Mouse (Mus musculus) cerebellum, adult (tissue): Measurements from ENCODE around the gene Smco3.
"Not testable (repeated sequence)": the region's sequence is repeated elsewhere in the genome, so short reads cannot be mapped to it uniquely, and the experiment has no call there.

Experiments
- ATAC-seq: cut with Nextera tagmentation; 2 replicates; pipeline ENCODE4 v1.9.2; 2017; ENCODE audit warnings: mild to moderate bottlenecking, moderate library complexity, mixed read lengths; ENCODE audit not compliant: insufficient number of reproducible peaks, low FRiP score, low TSS enrichment

The Smco3 gene

DNA sequence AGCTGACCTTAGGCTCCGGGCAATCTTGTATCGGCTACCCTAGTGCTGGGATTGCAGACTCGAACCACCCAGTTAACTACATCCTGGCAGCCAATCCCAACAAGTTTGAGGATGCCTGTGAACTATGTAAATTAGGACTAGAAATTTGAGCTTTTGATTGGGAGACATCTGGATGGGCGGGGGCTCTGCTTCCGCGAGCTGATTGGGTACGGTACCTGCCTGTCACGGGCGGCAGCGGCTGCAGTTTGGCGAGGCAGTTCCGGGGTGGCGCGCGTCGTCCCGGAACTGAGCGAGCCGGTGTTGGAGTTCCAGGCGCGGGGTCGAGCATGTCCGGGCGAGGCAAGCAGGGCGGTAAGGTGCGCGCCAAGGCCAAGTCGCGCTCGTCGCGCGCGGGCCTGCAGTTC, 27.2 kb downstream of the Smco3 start, which contains the start of gene H2afj:
TSS of gene H2afj (plus strand) at position 231 of the 404 bp plus-strand sequence.
- peak; percentile 86 for ATAC-seq

DNA sequence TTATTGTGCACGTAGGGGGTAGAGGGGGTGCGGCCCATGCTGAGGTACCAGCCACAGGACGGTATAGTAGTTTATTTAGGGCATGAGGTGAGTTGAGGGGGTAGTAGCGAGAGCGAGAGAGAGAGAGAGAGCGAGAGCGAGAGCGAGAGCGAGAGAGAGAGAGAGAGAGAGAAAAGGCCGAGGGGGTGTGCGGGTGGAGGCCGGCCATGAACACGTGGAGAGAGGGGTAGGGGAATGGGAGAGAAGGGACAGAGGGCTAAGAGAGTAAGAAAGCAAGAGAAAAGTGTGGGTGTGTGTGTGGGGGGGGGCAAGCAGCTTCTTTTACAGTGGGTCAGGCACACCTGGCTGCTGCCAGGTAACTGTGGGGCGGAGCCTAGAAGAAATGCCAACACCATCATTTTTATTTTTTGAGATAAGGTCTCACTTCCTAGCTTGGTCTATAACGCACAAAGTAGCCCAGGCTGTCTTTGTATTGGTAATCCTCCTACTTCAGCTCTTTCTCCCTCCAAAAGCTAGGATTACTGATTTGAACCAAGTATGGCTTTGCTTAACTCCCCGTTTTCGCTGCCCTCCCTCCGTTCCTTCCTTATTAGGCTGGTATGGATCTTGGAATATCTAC, 27.7 kb downstream of the Smco3 start:
- no peak for ATAC-seq

DNA sequence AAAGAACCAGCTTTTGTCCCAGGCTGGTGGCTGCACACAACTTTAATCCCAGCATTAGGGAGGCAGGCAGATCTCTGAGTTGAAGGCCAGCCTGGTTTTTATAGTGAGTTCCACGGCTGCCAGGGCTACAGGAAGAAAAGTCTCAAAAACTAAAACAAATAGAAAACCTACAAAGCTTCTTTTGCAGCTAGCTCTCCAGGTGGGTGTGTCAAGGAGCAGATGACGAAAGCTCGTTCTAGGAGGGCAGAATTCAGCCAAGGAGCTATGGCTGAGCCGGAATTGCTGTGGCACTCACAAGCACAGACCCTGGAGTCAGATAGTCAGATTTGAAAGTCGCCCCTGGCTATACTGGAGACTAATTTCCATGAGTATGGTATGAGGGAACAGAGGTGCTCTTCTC, 28.4 kb downstream of the Smco3 start:
- ATAC-seq: no peak

DNA sequence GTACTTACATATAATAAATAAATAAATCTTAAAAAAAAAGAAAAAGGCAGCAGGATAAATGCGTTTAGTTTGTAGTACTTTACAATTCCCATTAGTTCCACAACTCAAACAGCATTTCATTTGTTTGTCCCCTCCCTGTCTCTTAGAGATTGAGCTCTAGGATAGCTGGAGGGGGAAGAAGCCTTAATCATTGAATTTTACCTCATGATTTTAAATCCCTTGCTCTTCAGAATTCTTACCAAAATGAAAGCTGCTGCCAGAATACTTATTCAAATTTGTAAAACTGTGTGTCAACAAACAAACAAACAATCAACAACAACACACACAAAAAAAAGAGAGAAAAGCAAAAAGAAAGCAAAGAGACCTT, 29.9 kb downstream of the Smco3 start:
- no peak for ATAC-seq

DNA sequence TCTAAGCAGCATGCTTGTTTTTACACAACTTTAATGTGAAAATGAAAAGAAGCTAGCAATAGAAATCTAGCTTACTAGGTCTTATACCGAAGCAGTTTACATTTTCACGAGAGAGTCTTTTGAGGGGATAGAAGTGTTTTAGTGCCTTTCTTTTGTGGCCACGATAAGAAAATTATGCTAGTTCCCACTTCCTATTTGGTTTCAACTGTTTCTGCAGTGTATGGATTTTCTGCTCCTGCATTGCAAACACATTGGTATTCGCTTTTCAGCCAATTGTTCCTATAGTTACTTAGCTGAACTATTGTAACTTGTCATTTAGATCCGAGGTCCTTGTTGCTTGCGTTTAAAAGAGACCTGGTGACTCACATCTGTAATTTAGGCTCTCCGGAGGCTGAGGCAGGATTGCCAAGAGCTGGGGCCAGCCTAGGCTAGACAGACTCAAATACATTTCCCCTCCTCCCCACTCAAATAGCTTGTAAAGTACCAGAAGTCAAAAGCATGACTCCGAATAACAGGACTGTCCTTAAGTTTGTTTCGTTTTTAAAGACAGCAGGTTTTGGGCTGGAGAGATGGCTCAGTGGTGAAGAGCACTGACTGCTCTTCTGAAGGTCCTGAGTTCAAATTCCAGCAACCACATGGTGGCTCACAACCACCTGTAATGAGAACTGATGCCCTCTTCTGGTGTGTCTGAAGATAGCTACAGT, 30.4 kb downstream of the Smco3 start:
- no peak for ATAC-seq

DNA sequence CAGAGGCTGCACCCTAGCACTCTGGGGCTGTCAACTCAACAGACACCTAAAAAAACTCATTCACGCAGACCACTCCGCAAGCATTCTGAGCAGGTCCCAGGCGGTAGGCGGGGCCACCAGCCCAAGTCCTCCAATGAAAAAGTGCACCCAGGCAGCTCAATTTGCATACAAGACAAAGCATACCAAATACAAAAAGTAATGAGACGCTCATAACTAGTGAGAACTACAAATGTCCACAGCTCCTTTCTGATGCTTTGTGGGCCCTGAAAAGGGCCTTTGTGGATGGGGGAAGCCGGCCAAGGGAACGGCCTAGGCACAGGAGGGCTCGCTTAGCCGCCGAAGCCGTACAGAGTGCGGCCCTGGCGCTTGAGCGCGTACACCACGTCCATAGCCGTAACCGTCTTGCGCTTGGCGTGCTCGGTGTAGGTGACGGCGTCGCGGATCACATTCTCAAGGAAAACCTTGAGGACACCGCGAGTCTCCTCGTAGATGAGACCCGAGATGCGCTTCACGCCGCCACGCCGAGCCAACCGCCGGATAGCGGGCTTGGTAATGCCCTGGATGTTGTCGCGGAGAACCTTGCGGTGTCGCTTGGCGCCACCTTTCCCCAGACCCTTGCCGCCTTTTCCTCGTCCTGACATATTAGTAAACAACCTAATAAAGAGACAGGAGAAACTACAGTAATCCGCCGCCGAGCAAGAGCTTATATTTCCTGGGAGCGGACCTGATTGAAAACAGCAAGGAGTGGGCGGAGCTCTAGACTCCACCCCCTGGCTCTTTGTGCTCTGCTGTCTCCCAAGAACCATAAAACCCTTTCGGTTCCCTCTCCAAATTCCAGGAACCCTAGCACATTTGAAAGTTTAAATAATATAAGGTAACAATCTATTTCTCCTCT, 31.3 kb downstream of the Smco3 start, which contains the start of gene Hist4h4:
TSS of gene Hist4h4 (minus strand) at position 677 of the 895 bp plus-strand sequence.
- peak; percentile 70 for ATAC-seq

DNA sequence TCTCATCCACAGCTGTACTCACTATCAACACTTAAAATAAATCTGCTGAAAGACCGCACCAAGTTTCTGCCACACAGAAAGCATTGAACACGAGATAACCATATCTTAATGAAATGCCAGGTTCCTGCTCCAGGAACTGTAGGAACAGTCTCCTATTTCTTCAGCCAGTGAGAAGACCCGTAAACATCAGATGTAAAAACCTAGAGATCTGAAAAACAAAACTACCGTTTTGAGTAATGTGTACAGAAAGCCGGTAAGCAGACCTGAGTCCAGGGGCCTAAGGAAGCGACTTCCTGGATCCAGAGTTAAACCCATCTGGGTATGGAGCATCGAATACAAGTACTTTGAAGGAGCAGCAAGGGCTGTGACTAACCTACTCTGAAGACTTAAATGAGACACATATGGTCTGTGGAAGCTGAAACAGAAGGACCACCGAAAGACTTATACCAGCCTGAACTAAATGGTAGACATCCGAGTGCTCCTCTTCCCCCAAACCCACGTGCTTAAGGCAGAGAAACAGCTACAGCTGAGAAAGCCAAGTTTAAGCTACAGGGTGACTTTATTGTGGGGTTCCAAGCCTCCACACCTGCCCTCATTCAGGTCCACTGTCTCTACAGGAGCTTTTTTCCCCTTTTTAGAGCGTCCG, 32.0 kb downstream of the Smco3 start:
- ATAC-seq: no peak

DNA sequence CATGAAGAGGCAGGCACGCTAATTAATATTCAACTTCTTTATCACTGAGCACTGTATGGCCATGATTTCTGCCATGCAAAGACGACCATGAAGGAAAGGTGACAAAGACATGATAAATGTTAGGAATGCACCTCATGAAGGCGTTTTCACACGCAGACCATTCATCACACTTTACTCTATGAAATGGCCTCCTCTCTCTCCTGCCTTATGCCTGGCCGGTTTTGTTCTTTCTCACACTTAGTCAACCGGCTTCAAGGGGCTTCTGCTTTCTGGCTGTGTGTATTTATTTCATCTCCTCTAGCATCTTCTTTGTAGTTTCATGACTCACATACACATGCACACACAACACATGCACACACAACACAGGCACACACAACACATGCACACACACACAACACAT, 34.0 kb downstream of the Smco3 start:
- ATAC-seq: no peak

- ATAC-seq: no peak
Observed at GRCm38 (mm10) chr6:136800710-136801109, 34.5 kb downstream of the Smco3 start.

- not testable (repeated sequence) for ATAC-seq
Observed at GRCm38 (mm10) chr6:136797874-136798693, 37.2 kb downstream of the Smco3 start.

DNA sequence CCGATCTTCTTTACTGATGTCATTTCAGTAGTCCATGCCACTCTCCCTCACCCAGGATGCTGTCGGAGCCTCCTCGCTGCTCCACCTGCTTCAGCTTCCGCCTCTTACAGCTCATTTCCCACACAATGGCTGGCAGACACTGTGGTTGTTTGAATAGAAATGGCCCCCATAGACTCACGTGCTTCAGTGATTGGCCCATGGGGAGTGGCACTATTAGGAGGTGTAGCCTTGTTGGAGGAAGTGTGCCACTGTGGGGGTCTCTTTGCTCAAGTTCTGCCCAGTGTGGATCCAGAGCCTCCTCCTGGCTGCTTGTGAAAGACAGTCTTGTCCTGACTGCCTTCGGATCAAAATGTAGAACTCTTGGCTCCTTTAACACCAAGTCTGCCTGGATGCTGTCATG, 39.4 kb downstream of the Smco3 start:
- no peak for ATAC-seq

DNA sequence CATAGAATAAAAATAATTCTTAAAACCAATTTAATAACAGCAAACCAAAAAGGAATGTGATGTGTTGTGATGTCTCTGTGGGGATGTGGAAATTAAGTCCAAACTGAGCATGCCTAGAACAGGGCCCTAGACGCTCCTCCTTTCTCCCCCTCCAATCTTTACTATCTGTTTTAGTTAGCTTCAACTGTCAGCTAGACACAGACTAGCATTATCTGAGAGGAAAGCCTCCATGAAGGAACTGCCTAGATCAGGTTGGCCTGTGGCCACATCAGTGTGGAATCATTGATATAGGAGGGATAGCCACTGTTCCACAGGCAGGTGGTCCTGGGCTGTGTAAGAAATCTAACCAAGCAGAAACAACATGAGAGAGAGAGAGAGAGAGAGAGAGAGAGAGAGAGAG, 40.1 kb downstream of the Smco3 start:
- ATAC-seq: no peak

GRCm38 (mm10) chr6:136793831-136794525, 41.3 kb downstream of the Smco3 start:
- no peak for ATAC-seq

GRCm38 (mm10) chr6:136792884-136793758, 42.1 kb downstream of the Smco3 start:
- ATAC-seq: no peak

GRCm38 (mm10) chr6:136789391-136789971, 45.8 kb downstream of the Smco3 start:
- no peak for ATAC-seq

DNA sequence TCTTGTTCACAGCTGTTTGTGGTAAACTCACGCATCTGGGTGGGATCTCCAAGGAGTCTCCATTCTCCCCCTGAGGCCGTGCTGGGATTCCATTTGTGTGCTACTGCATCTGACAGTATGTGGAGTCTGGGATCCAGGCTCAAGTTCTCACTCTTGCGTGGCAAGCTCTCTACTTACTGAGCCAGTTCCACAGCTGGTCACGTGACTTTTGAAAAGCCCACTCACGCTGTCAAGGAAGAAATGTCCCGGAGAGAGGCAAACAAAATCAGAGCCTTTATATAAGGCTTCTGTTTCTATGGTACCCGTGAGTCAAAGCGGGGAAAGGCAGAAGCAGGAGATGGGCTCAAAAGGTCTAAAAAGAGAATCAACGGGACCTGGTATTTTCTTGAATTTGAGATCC, 52.5 kb downstream of the Smco3 start:
- ATAC-seq: no peak

- no peak for ATAC-seq
Observed at GRCm38 (mm10) chr6:136782146-136782545, 53.1 kb downstream of the Smco3 start.
